Mouse (Mus musculus) liver, embryonic 11.5 days (tissue): ENCODE data around the gene AI467606. TPM values are rescaled to one million over a fixed set of nuclear protein-coding genes. Genes with fewer than 3 reads are reported as not detected.
A peak's percentile ranks its signal among the peaks of the same experiment; 100 is the strongest.

ENCODE experiments used
- ATAC-seq: fragments of 200-750 bp; cut with Nextera tagmentation; replicated peaks from 2 replicates; pipeline ENCODE4 v1.8.0; 2017; ENCODE audit warnings: moderate number of reproducible peaks, mild to moderate bottlenecking, moderate TSS enrichment, moderate library complexity; ENCODE audit not compliant: low FRiP score
- DNase-seq: peaks from one replicate; pipeline ENCODE4 v3.0.0-alpha.2; 2017; ENCODE audit warnings: low spot score
- H3K27ac ChIP-seq: fragments of 300-500 bp; sonication (generic); 2 replicates; pipeline ENCODE4 v1.5.1; 2014; ENCODE audit warnings: mild to moderate bottlenecking, low read depth, low read length, control low read depth
- H3K27me3 ChIP-seq: fragments of 300-500 bp; sonication (generic); replicated peaks from 2 replicates; pipeline ENCODE4 v1.6.1; 2014; ENCODE audit warnings: low read length, mixed read lengths; ENCODE audit not compliant: control insufficient read depth, insufficient read depth
- H3K36me3 ChIP-seq: fragments of 300-500 bp; sonication (generic); 2 replicates; pipeline ENCODE4 v1.6.1; 2014; ENCODE audit warnings: mild to moderate bottlenecking, low read length, moderate library complexity, mixed read lengths; ENCODE audit not compliant: control insufficient read depth, insufficient read depth
- H3K4me1 ChIP-seq: fragments of 300-500 bp; sonication (generic); replicated peaks from 2 replicates; pipeline ENCODE4 v1.6.1; 2014; ENCODE audit warnings: low read length, mixed read lengths; ENCODE audit not compliant: control insufficient read depth, insufficient read depth
- H3K4me2 ChIP-seq: fragments of 300-500 bp; sonication (generic); 2 replicates; pipeline ENCODE4 v1.6.1; 2014; ENCODE audit warnings: mild to moderate bottlenecking, control low read depth, moderate library complexity
- H3K4me3 ChIP-seq: fragments of 300-500 bp; sonication (generic); 2 replicates; pipeline ENCODE4 v1.5.1; 2014; ENCODE audit warnings: low read depth, low read length, control low read depth
- H3K9ac ChIP-seq: fragments of 300-500 bp; sonication (generic); 2 replicates; pipeline ENCODE4 v1.6.1; 2014; ENCODE audit warnings: low read depth, low read length, control low read depth
- H3K9me3 ChIP-seq: fragments of 300-500 bp; sonication (generic); 2 replicates; pipeline ENCODE4 v1.6.1; 2016; ENCODE audit warnings: low read length, inconsistent platforms, mixed read lengths; ENCODE audit not compliant: control insufficient read depth
- WGBS: fragments of 180-500 bp; shearing (Covaris S2); extraction: QIAGEN DNeasy Blood & Tissue Kit; methylation state at CpG from one replicate; pipeline ENCODE4 v1.1.7; 2014; 5-methylcytosine and 5-hydroxymethylcytosine counted together
- polyA plus RNA-seq: library from polyadenylated mRNA; unstranded; fragments of >200 nt; fragmentation: Nextera tagmentation; extraction: Ambion mirVana; gene quantifications from 2 replicates; pipeline ENCODE4 v1.2.1, GENCODE M21; 2014

Gene AI467606
- polyA plus RNA-seq, 1 experiment from 2014 or later, result 13.7 TPM

DNA sequence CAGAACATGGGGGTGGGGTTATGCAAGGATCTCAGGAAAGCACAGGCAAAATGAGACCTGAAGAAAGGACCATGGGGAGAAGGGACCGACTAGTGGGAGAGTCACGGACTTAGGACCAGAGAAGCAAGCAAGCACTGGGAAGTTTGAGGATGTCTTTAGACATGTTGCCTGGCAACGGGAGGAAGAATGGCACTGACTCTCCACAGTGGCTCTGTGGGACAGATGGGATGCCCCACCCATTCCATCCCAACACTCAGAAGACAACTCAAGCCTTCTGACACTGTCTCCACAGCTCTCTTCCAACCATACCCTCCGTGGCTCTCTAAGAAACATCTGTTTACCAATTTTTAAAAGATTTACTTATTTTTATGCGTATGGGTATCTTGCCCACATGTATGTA lies 42.0 kb downstream of the AI467606 start:
- DNase-seq (no peak), ATAC-seq (no peak)
- H3K27me3 ChIP-seq, result no peaks in the 10 kb centered on the region
- H3K4me2 ChIP-seq, result no peak overlapping the region
- H3K9me3 ChIP-seq, result no peaks in the 10 kb centered on the region
- peaks cover 2% of the 10 kb centered on the region; the same call in 1 of the 2 replicates for H3K36me3 ChIP-seq
- H3K4me3 ChIP-seq, result no peak overlapping the region
- H3K27ac ChIP-seq, result no peak overlapping the region
- H3K4me1 ChIP-seq, result peaks cover 32% of the 10 kb centered on the region
- no peak overlapping the region for H3K9ac ChIP-seq
- 76% methylated on average over 5 of the region's 5 CpGs for WGBS

GRCm38 (mm10) chr7:127134821-127135447 lies 43.8 kb downstream of the AI467606 start:
- no peaks in the 10 kb centered on the region for H3K27me3 ChIP-seq
- DNase-seq (no peak), ATAC-seq (no peak)
- H3K9ac ChIP-seq, result peak overlapping the region; percentile 1; the same call in 1 of the 2 replicates
- H3K4me1 ChIP-seq, result peaks cover 38% of the 10 kb centered on the region
- H3K9me3 ChIP-seq, result no peaks in the 10 kb centered on the region
- H3K27ac ChIP-seq, result no peak overlapping the region
- peak overlapping the region; percentile 58 for H3K4me2 ChIP-seq
- H3K4me3 ChIP-seq, result peak overlapping the region; percentile 39
- peaks cover 2% of the 10 kb centered on the region; the same call in 1 of the 2 replicates for H3K36me3 ChIP-seq
- 68% methylated on average over 11 of the region's 11 CpGs for WGBS

DNA sequence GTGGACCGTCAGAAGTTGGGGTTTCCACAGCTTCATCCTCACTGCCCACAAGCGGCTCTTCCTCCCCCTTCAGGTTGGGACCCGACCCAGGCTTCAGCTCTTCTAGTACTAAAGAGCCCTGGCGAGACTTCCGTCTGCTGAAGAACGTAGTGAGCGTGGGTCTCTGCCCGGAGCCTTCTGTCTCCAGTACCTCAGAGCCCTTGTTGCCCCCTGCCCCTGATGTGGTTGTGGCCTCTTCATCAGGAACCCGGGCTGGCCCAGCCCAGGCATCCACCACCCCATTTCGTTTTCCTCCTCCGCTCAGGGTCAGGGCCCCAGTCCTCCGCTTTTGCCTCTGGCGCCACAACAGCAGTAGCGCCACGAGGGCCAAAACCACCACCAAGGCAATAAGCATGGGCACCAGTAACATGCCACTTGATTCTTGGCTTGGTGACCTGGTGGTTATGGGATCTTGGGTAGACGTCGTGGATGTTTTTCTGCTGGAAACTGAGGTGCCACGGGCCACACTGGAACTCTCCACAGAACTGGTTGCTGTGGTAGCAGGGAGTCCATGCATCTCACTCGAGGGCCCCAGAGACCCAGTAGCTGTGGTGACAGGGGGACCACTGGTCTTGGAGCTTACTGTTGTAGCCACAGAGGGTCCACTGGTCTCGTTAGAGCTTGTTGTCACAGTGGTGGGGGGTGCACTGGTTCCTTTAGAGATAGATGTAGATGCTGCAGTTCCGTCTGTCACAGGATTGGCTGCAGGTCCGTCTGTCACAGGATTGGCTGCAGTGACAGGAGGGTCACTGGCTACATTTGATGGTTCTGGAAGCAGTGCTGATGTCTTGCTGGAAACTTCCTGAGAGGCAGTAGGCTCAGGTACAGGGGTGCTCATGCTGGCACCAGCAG lies 45.3 kb downstream of the AI467606 start:
- ATAC-seq, result no peak
- Histone ChIP-seq H3K9ac (peak overlapping the region; percentile 48), H3K9me3 (no peaks in the 10 kb centered on the region), H3K27me3 (no peaks in the 10 kb centered on the region), H3K4me1 (peaks cover 49% of the 10 kb centered on the region), H3K27ac (peak overlapping the region; percentile 65), H3K36me3 (peaks cover 2% of the 10 kb centered on the region; the same call in 1 of the 2 replicates), H3K4me2 (peak overlapping the region; percentile 58), H3K4me3 (peak overlapping the region; percentile 39)
- 76% methylated on average over 22 of the region's 22 CpGs for WGBS
- DNase-seq, result no peak

DNA sequence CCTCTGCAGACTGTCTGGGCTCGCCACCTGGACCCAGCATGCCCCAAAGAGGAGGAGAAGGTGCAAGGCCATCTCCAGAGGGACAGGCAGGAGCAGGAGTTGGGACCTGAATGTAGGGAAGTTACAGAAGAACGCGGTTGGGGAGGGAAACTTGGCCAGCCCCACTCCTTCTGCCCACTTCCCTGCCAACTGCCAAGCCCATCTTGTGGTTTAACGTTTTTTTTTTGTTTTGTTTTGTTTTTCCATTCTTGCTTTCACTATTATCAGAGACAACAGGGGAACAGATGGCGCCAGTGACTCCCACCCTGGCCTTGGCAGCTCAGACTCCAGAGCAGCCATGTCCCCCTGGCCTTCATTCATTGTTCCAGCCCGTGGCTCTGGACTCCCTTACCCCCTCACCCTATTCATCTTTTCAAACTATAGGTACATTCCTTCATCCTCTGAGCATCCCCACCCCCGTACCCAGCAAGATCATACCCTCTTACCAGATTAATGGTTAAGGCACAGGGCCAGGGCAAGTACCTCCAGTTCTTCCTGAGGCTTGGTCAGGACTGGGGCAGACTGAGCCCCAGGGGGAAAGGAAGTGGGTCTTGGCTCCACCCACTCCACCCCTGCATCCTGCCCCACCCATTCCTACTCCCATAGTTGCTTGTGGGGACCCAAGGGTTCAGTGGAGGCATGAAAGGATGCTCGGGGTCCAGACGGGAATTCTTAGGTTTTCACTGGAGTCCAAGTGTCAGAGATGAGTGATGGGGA lies 46.3 kb downstream of the AI467606 start, which contains the start of gene Spn:
Gene Spn (minus strand): TSS at position 562 of the 756 bp plus-strand sequence.
- Histone ChIP-seq H3K9ac (peak within 1 kb of the TSS; percentile 48), H3K4me1 (peaks cover 57% of the 10 kb centered on the region), H3K4me3 (peak within 1 kb of the TSS; percentile 39), H3K27me3 (no peaks in the 10 kb centered on the region), H3K27ac (peak within 1 kb of the TSS; percentile 83), H3K36me3 (peaks cover 2% of the 10 kb centered on the region; the same call in 1 of the 2 replicates), H3K4me2 (peak within 1 kb of the TSS; percentile 58), H3K9me3 (no peaks in the 10 kb centered on the region)
- ATAC-seq, result no peak; the same call in 1 of the 2 replicates
- DNase-seq, result no peak
- WGBS, result 38% methylated on average over 9 of the region's 9 CpGs

DNA sequence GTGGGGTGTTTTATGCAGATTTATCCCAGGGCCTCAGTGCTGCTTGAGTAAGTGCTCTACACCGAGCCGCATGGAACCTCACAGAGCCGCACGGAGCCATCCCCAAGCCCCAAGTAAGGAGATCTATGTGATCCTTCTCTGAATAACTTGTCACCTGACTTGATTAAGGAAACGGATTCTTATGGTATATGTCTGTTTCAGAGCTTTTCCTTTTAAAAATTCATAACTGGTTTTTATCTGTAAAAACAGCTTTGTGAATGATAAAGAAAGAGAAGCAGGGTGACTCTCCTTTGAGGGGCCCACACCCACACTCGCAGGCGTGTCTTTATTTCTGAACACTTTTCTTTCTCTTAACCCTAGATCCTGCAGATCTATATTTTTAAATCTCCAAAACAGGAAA lies 47.9 kb downstream of the AI467606 start:
- DNase-seq (no peak), ATAC-seq (peak; percentile 69)
- peaks cover 2% of the 10 kb centered on the region; the same call in 1 of the 2 replicates for H3K36me3 ChIP-seq
- peaks cover 59% of the 10 kb centered on the region for H3K4me1 ChIP-seq
- WGBS, result 61% methylated on average over 7 of the region's 7 CpGs
- H3K27me3 ChIP-seq, result no peaks in the 10 kb centered on the region
- H3K27ac ChIP-seq, result peak overlapping the region; percentile 91
- H3K9ac ChIP-seq, result no peak overlapping the region; the same call in 1 of the 2 replicates
- H3K9me3 ChIP-seq, result no peaks in the 10 kb centered on the region
- H3K4me2 ChIP-seq, result peak overlapping the region; percentile 43
- H3K4me3 ChIP-seq, result no peak overlapping the region

- Histone ChIP-seq H3K4me2 (peak overlapping the region; percentile 43), H3K9me3 (no peaks in the 10 kb centered on the region), H3K9ac (peak overlapping the region; percentile 47), H3K27ac (peak overlapping the region; percentile 91), H3K36me3 (peaks cover 2% of the 10 kb centered on the region; the same call in 1 of the 2 replicates), H3K4me3 (no peak overlapping the region), H3K27me3 (no peaks in the 10 kb centered on the region), H3K4me1 (peaks cover 58% of the 10 kb centered on the region)
- WGBS, result 35% methylated on average over 5 of the region's 5 CpGs
- ATAC-seq, result no peak
- DNase-seq, result no peak
Measured at GRCm38 (mm10) chr7:127139562-127139961, 48.4 kb downstream of the AI467606 start.

- WGBS, result 55% methylated on average over 7 of the region's 7 CpGs
- H3K4me1 ChIP-seq, result peaks cover 50% of the 10 kb centered on the region
Measured at GRCm38 (mm10) chr7:127140623-127141404, 49.7 kb downstream of the AI467606 start.

More at GRCm38 (mm10) chr7:127140623-127141404, 49.7 kb downstream of the AI467606 start:
- Histone ChIP-seq H3K9ac (no peak overlapping the region), H3K27ac (peak overlapping the region; percentile 91), H3K4me2 (no peak overlapping the region), H3K4me3 (no peak overlapping the region), H3K9me3 (no peaks in the 10 kb centered on the region), H3K36me3 (peaks cover 2% of the 10 kb centered on the region; the same call in 1 of the 2 replicates), H3K27me3 (no peaks in the 10 kb centered on the region)
- DNase-seq (no peak), ATAC-seq (no peak)
